Mouse (Mus musculus) naive thymus-derived CD4-positive, alpha-beta T cell, adult 5 months (primary cell): ENCODE data around the gene Gm10320. TPM values are rescaled to one million over a fixed set of nuclear protein-coding genes. Genes with fewer than 3 reads are reported as not detected.

ENCODE experiments used
- polyA plus RNA-seq: library from polyadenylated mRNA; unstranded; fragments of 100-300 nt; shearing (Covaris generic); gene quantifications from one replicate; pipeline ENCODE4 v1.2.1, GENCODE M21; 2017

The Gm10320 gene
- polyA plus RNA-seq = not detected

DNA sequence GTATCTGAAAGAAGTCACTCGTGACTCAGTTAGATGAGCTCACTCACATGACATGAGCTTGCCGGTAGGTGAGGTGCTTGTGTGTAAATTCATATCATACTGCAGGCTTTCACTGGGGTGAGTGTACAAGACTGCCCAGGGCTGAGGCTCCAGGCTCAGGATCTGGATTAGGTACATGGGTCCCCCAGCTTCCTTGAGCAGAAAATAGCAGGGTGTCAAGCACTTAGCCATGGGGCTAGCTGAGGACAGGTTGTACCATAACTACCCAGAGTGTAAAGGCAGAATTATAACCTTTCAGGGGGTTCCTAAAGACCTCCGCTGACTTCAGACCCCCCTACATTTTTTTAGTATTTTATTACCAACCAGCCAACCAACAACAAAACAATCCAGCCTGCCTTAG, at the start of gene Gm10320:
Gene Gm10320, minus strand, starts transcription at position 93 of the 400 bp plus-strand sequence.

Other genes with a start within 250 kb of the Gm10320 start
- gene Utp15, start 229.0 kb downstream of the Gm10320 start, polyA plus RNA-seq = 44.7 TPM
- 23.0 TPM for gene Ankra2, start 228.9 kb downstream of the Gm10320 start, polyA plus RNA-seq
- not detected for gene Gm21976, start 212.1 kb downstream of the Gm10320 start, polyA plus RNA-seq
- 619 TPM for gene Btf3, start 175.0 kb downstream of the Gm10320 start, polyA plus RNA-seq
- not detected for gene Foxd1, start 137.8 kb downstream of the Gm10320 start, polyA plus RNA-seq
- not detected for gene Tmem174, start 145.4 kb upstream of the Gm10320 start, polyA plus RNA-seq
- gene Tmem171, start 202.8 kb upstream of the Gm10320 start, polyA plus RNA-seq = not detected